Mouse (Mus musculus): ENCODE measurements around the gene Nutf2. TPM values are rescaled to one million over a fixed set of nuclear protein-coding genes. Genes with fewer than 3 reads are reported as not detected.

The Nutf2 gene
- polyA plus RNA-seq, 1 experiment: 14.5 TPM

DNA sequence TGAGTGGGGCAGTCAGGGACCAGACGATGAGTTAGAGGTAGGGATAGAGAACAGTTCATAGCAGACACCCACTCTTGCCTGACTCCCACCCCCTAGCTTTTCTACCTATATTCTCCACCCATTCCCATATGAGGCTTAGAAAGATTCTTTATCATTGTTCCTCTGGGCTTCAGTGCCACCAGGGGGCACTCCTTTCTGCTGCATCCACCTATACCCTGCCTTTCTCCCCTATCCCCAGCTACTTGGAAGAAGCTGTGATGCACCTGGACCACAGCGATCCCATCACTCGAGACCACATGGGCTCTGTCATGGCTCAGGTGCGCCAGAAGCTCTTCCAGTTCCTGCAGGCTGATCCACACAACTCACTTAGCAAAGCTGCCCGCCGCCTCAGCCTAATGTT, 32.1 kb downstream of the Nutf2 start:
- Histone ChIP-seq H3K4me3 (ENCODE audit: extremely low read depth, insufficient read depth, insufficient read length) (no peak overlapping the region), H3K27me3 (ENCODE audit: control insufficient read depth, insufficient read depth, low read length) (no peaks in the 10 kb centered on the region), H3K36me3 (ENCODE audit: control insufficient read depth, insufficient read depth, low read length) (peaks cover 48% of the 10 kb centered on the region), H3K27ac (ENCODE audit: insufficient read depth, low read length) (no peak overlapping the region), H3K4me1 (ENCODE audit: control insufficient read depth, insufficient read depth, insufficient read length) (no peaks in the 10 kb centered on the region)
- 91% methylated on average over 6 of the region's 6 CpGs for WGBS
- DNase-seq (ENCODE audit: low read depth in 1 of 2, low spot score in 2 of 2): no peak
- TF ChIP-seq POLR2A (IDR thresholded peaks at IDR 0.05; ENCODE audit: low read depth, low read length) (no peak), CTCF (IDR thresholded peaks at IDR 0.05; ENCODE audit: extremely low read depth, insufficient read depth, insufficient read length, insufficient replicate concordance) (no peak)

DNA sequence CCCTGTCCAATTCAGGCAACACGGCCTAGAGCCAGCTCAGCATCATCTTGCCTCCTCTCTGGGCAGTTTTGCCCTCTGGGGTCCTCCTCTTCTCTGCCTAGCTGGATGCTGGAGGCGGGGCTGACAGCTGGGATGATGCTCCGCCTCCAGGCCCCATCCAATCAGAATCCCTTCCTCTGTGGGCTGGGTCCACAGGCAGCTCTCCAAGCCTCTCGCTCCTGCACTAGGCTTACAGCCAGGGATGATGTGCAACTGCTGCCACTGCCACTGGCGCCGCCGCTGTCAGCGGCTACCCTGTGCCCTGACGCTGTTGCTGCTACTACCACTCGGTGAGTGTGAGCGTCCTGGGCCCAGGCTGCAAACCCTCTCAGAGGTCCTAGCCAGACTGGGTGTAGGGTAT, 33.0 kb downstream of the Nutf2 start, which contains the start of gene Nrn1l:
Nrn1l (plus strand) TSS at position 229 of the 400 bp plus-strand sequence.
- H3K4me1 ChIP-seq (ENCODE audit: control insufficient read depth, insufficient read depth, insufficient read length): no peaks in the 10 kb centered on the region
- peaks cover 40% of the 10 kb centered on the region for H3K36me3 ChIP-seq (ENCODE audit: control insufficient read depth, insufficient read depth, low read length)
- DNase-seq (ENCODE audit: low read depth in 1 of 2, low spot score in 2 of 2): no peak
- TF ChIP-seq POLR2A (IDR thresholded peaks at IDR 0.05; ENCODE audit: low read depth, low read length) (no peak), CTCF (IDR thresholded peaks at IDR 0.05; ENCODE audit: extremely low read depth, insufficient read depth, insufficient read length, insufficient replicate concordance) (no peak)
- H3K27me3 ChIP-seq (ENCODE audit: control insufficient read depth, insufficient read depth, low read length): no peaks in the 10 kb centered on the region
- no peak within 1 kb of the TSS for H3K27ac ChIP-seq (ENCODE audit: insufficient read depth, low read length)
- H3K4me3 ChIP-seq (ENCODE audit: extremely low read depth, insufficient read depth, insufficient read length): no peak within 1 kb of the TSS
- WGBS: 71% methylated on average over 11 of the region's 11 CpGs

DNA sequence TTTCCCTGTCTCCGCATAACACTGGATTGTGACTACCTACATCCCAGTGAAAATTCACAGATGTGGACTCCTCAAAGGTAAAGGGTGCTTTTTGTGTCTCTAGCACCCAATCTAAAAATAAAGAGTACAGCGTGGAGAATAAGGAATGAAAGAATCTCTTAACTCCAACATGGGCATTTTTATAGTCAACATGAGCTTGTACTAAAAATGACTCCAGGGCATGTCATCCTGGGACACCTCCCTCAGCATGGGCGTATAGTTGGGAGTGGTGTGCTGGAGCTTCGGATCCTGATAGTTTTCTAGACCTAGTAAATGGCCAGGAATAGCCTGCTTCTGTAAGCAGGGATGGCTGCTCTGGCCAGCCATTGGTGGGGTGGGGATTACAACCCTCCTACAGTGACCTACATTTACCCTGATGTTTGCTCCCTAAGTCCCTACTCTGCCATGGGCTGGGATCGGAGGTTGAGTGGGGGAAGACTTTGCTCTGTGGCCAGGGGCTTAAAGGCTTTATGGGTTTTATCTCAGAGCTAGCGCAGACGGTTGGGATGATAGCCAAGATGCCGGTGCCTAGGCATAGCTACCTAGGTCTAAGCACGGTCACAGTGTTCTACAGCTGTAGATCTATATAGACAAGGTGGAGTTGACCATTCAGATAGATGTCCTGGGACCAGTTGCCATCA, 37.6 kb downstream of the Nutf2 start:
- DNase-seq (ENCODE audit: low read depth in 1 of 2, low spot score in 2 of 2): no peak
- no peak overlapping the region for H3K4me3 ChIP-seq (ENCODE audit: extremely low read depth, insufficient read depth, insufficient read length)
- no peaks in the 10 kb centered on the region for H3K4me1 ChIP-seq (ENCODE audit: control insufficient read depth, insufficient read depth, insufficient read length)
- H3K27me3 ChIP-seq (ENCODE audit: control insufficient read depth, insufficient read depth, low read length): no peaks in the 10 kb centered on the region
- TF ChIP-seq CTCF (IDR thresholded peaks at IDR 0.05; ENCODE audit: extremely low read depth, insufficient read depth, insufficient read length, insufficient replicate concordance) (no peak), POLR2A (IDR thresholded peaks at IDR 0.05; ENCODE audit: low read depth, low read length) (no peak)
- no peak overlapping the region for H3K27ac ChIP-seq (ENCODE audit: insufficient read depth, low read length)
- peaks cover 6% of the 10 kb centered on the region for H3K36me3 ChIP-seq (ENCODE audit: control insufficient read depth, insufficient read depth, low read length)
- WGBS: 89% methylated on average over 9 of the region's 9 CpGs

DNA sequence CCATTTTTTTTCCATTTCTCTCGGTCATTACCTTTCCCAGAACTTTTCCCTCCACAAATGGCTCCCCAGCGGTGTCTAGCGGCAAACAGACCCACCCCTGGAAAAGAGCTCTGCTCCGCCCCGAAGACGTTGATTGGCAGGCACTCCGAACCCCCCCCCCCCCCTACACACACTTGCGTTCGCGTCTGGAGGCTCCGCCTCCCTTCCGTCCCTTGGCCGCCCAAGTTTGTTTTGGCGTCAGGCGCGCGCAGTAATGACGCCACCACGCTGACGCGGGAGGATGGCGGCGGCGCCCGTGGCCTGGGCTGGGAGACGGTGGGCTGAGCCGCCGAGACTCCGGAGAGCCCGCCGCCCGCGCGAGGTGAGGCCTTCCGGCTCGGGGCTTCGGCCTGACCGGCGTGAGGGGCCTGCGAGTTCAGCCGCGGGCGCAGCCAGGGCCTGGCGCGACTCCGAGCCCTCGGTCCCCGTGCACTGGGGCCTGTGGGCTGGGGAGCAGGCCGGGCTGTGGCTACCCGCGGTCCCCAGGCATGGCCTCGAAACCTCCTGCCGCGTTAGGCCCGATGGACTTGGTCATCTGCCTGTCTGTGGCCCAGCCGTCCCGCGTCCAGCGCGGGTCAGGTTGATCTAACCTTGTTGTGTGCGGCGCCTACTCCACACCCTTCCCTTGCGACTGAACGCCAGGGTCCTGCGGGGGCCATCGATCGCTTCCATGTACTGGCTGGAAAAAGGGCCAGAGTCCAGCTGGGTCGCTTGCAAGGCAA, 40.0 kb downstream of the Nutf2 start, which contains the start of gene Pskh1:
Pskh1 (plus strand) TSS at position 262 of the 761 bp plus-strand sequence.
- under 1% methylated on average over 68 of the region's 68 CpGs for WGBS
- Histone ChIP-seq H3K27ac (ENCODE audit: insufficient read depth, low read length) (peak within 1 kb of the TSS; percentile 84), H3K4me3 (ENCODE audit: extremely low read depth, insufficient read depth, insufficient read length) (peak within 1 kb of the TSS; percentile 91), H3K27me3 (ENCODE audit: control insufficient read depth, insufficient read depth, low read length) (no peaks in the 10 kb centered on the region), H3K4me1 (ENCODE audit: control insufficient read depth, insufficient read depth, insufficient read length) (no peaks in the 10 kb centered on the region), H3K36me3 (ENCODE audit: control insufficient read depth, insufficient read depth, low read length) (no peaks in the 10 kb centered on the region)
- TF ChIP-seq POLR2A (IDR thresholded peaks at IDR 0.05; ENCODE audit: low read depth, low read length): peak; percentile 26; the same call in 1 of the 2 replicates
- no peak for TF ChIP-seq CTCF (IDR thresholded peaks at IDR 0.05; ENCODE audit: extremely low read depth, insufficient read depth, insufficient read length, insufficient replicate concordance)
- DNase-seq (ENCODE audit: low read depth in 1 of 2, low spot score in 2 of 2): peak; percentile 87

DNA sequence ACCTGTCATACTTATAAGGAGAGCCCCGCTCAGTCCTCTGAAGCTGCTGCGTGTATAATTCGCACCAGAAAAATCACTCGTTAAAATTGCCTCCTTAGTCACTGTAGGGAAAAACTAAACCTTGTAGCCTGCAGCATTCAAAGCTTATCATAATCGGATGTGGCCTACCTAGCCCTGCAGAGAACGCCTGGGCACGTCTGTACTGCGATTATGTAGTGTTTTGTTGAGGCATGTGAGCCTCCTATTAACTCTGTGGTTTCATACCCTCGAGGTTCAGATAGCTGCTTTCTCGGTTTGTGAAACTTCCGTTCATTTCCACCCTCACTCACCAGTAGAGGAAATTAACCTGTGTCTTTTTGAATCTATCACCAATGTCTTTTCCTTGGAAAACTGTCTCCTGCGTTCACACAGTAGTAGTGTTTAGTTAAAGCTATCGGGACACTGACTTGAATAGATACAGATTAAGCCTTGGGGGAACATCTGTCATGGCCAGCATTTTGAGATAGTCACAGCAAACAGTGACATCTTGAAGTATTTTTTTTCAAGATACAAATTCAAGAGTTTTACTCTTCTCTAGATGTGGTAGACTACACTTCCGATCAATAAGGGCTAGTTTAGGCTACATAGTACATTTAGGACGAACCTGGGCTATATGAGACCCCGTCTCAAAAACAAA, 40.7 kb downstream of the Nutf2 start:
- Histone ChIP-seq H3K27me3 (ENCODE audit: control insufficient read depth, insufficient read depth, low read length) (no peaks in the 10 kb centered on the region), H3K27ac (ENCODE audit: insufficient read depth, low read length) (peak overlapping the region; percentile 84)

DNA sequence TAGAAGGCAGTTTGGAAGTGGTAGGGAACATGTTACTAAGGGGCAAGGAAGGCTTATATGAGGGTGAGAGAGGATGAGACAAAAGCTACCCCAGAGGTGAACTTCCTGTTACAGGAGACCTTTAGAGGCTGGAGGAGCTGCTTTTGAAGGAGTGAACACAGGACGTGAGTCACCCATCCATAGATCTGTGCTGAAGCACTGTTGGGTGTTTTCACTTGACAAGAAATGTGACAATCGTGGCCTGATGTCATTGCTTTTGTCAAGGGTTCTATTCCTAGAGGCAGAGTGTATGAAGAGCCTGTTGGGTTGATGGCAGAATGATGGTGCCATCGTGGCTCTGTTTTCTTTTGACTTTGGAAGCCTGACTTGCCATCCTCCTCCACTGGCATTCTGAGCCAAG, 59.0 kb downstream of the Nutf2 start:
- no peak for DNase-seq (ENCODE audit: low read depth in 1 of 2, low spot score in 2 of 2)
- H3K4me1 ChIP-seq (ENCODE audit: control insufficient read depth, insufficient read depth, insufficient read length): no peaks in the 10 kb centered on the region; the same call in 1 of the 2 replicates
- no peaks in the 10 kb centered on the region; the same call in 1 of the 2 replicates for H3K36me3 ChIP-seq (ENCODE audit: control insufficient read depth, insufficient read depth, low read length)
- TF ChIP-seq POLR2A (IDR thresholded peaks at IDR 0.05; ENCODE audit: low read depth, low read length) (no peak), CTCF (IDR thresholded peaks at IDR 0.05; ENCODE audit: extremely low read depth, insufficient read depth, insufficient read length, insufficient replicate concordance) (no peak)
- H3K27me3 ChIP-seq (ENCODE audit: control insufficient read depth, insufficient read depth, low read length): no peaks in the 10 kb centered on the region
- H3K4me3 ChIP-seq (ENCODE audit: extremely low read depth, insufficient read depth, insufficient read length): no peak overlapping the region
- 73% methylated on average over 3 of the region's 3 CpGs for WGBS
- H3K27ac ChIP-seq (ENCODE audit: insufficient read depth, low read length): no peak overlapping the region

More for the DNA sequence above, 40.7 kb downstream of the Nutf2 start:
- TF ChIP-seq POLR2A (IDR thresholded peaks at IDR 0.05; ENCODE audit: low read depth, low read length) (no peak), CTCF (IDR thresholded peaks at IDR 0.05; ENCODE audit: extremely low read depth, insufficient read depth, insufficient read length, insufficient replicate concordance) (no peak)
- peak overlapping the region; percentile 91 for H3K4me3 ChIP-seq (ENCODE audit: extremely low read depth, insufficient read depth, insufficient read length)
- 23% methylated on average over 16 of the region's 16 CpGs for WGBS
- H3K4me1 ChIP-seq (ENCODE audit: control insufficient read depth, insufficient read depth, insufficient read length): no peaks in the 10 kb centered on the region
- DNase-seq (ENCODE audit: low read depth in 1 of 2, low spot score in 2 of 2): peak in 1 of 2 experiments; percentile 28
- H3K36me3 ChIP-seq (ENCODE audit: control insufficient read depth, insufficient read depth, low read length): no peaks in the 10 kb centered on the region
